ENCODE assay signal across 2 mouse cellular contexts in the genomic region with DNA sequence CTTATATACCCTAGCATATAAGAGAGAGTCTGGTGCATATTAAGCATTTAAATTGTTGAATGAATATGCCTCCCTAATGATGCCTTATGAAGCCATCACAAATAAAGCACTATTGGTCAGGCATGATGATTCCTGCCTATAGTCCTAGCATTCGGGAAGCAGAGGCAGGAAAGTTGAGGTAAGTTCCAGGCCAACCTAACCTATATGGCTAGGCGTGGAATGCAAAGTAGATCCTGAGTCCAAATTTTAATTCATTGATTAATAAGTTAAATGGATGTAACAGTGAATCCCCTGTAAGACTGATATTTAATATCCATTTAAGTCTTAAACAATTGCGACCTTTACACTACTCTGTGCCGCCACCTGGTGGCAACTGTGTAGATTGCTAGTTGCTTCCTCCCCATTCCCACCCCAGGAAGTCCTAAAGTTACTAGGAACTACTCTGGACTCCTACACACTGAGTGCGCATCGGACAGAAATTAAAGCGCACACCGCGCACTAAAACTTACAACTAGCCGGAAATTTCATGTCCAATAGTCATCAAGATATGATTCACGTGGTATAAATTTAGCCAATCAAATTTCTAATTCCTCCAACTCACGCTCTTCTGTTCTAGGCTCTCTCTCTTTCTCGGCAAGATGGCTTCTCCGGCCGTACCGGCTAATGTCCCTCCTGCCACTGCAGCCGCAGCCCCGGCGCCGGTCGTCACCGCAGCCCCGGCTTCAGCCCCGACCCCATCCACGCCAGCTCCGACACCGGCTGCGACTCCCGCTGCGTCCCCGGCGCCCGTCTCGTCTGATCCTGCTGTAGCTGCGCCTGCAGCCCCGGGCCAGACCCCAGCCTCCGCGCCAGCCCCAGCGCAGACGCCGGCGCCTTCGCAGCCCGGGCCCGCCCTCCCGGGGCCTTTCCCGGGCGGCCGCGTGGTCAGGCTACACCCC.
TF ChIP-seq lines count a peak whose summit lies in the region.

Gene Eif3f (plus strand): TSS at position 624 of the 938 bp plus-strand sequence.

TF ChIP-seq in C2C12, 6 proteins besides CTCF, POLR2A, EP300 and RAD21 (continued from another document):
- TF ChIP-seq MYOG (IDR thresholded peaks at IDR 0.05; ENCODE audit: control insufficient read depth, extremely low read depth, insufficient read length) = no peak

TF ChIP-seq in myocyte, 11 proteins besides CTCF, POLR2A, EP300 and RAD21 (continued from another document):
- no peak for TF ChIP-seq CEBPB (IDR thresholded peaks at IDR 0.05; ENCODE audit: insufficient read depth, poor library complexity, severe bottlenecking)
TF ChIP-seq in myocyte: peak in this region for 3.
